Mouse (Mus musculus): ENCODE results near the gene Acvr1. TPM values are rescaled to one million over a fixed set of nuclear protein-coding genes. Genes with fewer than 3 reads are reported as not detected.
A peak's percentile ranks its signal among the peaks of the same experiment; 100 is the strongest.

The Acvr1 gene
- polyA plus RNA-seq, 1 experiment from 2014 or later = 5.1 TPM

GRCm38 (mm10) chr2:58357068-58357413 lies 209.9 kb downstream of the Acvr1 start:
- under 1% methylated on average over 7 of the region's 7 CpGs for WGBS
- H3K9ac ChIP-seq (ENCODE audit: low read depth, low read length) = peak overlapping the region; percentile 67
- no peak overlapping the region for H3K27ac ChIP-seq (ENCODE audit: low read depth, low read length)
- H3K27me3 ChIP-seq (replicated peaks; ENCODE audit: control insufficient read depth, insufficient read depth, low read length) = peaks cover 7% of the 10 kb centered on the region
- H3K36me3 ChIP-seq (ENCODE audit: control insufficient read depth, insufficient read depth, low read length) = no peaks in the 10 kb centered on the region
- peak overlapping the region; percentile 97 for H3K4me2 ChIP-seq (ENCODE audit: low read length)
- H3K4me3 ChIP-seq (ENCODE audit: low read length) = peak overlapping the region; percentile 60
- H3K4me1 ChIP-seq (ENCODE audit: control insufficient read depth, insufficient read depth, low read depth, low read length) = peaks cover 9% of the 10 kb centered on the region
- H3K9me3 ChIP-seq (ENCODE audit: control insufficient read depth, low read length) = no peaks in the 10 kb centered on the region
- peak; percentile 69; the same call in 1 of the 2 replicates for ATAC-seq

GRCm38 (mm10) chr2:58354389-58354788 lies 212.6 kb downstream of the Acvr1 start:
- H3K9me3 ChIP-seq (ENCODE audit: control insufficient read depth, low read length) = no peaks in the 10 kb centered on the region
- no peak for ATAC-seq
- WGBS = 91% methylated on average over 3 of the region's 3 CpGs
- no peak overlapping the region for H3K9ac ChIP-seq (ENCODE audit: low read depth, low read length)
- no peak overlapping the region for H3K4me2 ChIP-seq (ENCODE audit: low read length)
- H3K36me3 ChIP-seq (ENCODE audit: control insufficient read depth, insufficient read depth, low read length) = no peaks in the 10 kb centered on the region
- peaks cover 9% of the 10 kb centered on the region for H3K4me1 ChIP-seq (ENCODE audit: control insufficient read depth, insufficient read depth, low read depth, low read length)
- no peak overlapping the region for H3K4me3 ChIP-seq (ENCODE audit: low read length)
- H3K27me3 ChIP-seq (replicated peaks; ENCODE audit: control insufficient read depth, insufficient read depth, low read length) = peaks cover 7% of the 10 kb centered on the region
- H3K27ac ChIP-seq (ENCODE audit: low read depth, low read length) = no peak overlapping the region

- ATAC-seq = no peak
- no peak overlapping the region for H3K27ac ChIP-seq (ENCODE audit: low read depth, low read length)
- H3K27me3 ChIP-seq (replicated peaks; ENCODE audit: control insufficient read depth, insufficient read depth, low read length) = peaks cover 7% of the 10 kb centered on the region
- H3K36me3 ChIP-seq (ENCODE audit: control insufficient read depth, insufficient read depth, low read length) = no peaks in the 10 kb centered on the region
- H3K4me1 ChIP-seq (ENCODE audit: control insufficient read depth, insufficient read depth, low read depth, low read length) = peaks cover 8% of the 10 kb centered on the region
- H3K9ac ChIP-seq (ENCODE audit: low read depth, low read length) = no peak overlapping the region
- H3K9me3 ChIP-seq (ENCODE audit: control insufficient read depth, low read length) = no peaks in the 10 kb centered on the region
- no peak overlapping the region for H3K4me2 ChIP-seq (ENCODE audit: low read length)
- no peak overlapping the region for H3K4me3 ChIP-seq (ENCODE audit: low read length)
- WGBS = 80% methylated on average over 5 of the region's 5 CpGs
Measured at GRCm38 (mm10) chr2:58352846-58353245, 214.1 kb downstream of the Acvr1 start.

GRCm38 (mm10) chr2:58350657-58351056 lies 216.3 kb downstream of the Acvr1 start:
- H3K4me3 ChIP-seq (ENCODE audit: low read length) = no peak overlapping the region
- WGBS = 92% methylated on average over 2 of the region's 2 CpGs
- peaks cover 5% of the 10 kb centered on the region for H3K27me3 ChIP-seq (replicated peaks; ENCODE audit: control insufficient read depth, insufficient read depth, low read length)
- H3K36me3 ChIP-seq (ENCODE audit: control insufficient read depth, insufficient read depth, low read length) = no peaks in the 10 kb centered on the region
- H3K9me3 ChIP-seq (ENCODE audit: control insufficient read depth, low read length) = no peaks in the 10 kb centered on the region
- H3K27ac ChIP-seq (ENCODE audit: low read depth, low read length) = no peak overlapping the region
- ATAC-seq = no peak
- H3K4me2 ChIP-seq (ENCODE audit: low read length) = no peak overlapping the region
- no peak overlapping the region for H3K9ac ChIP-seq (ENCODE audit: low read depth, low read length)
- no peaks in the 10 kb centered on the region for H3K4me1 ChIP-seq (ENCODE audit: control insufficient read depth, insufficient read depth, low read depth, low read length)

Other genes starting within 250 kb of the Acvr1 start
- 0.54 and 0.64 TPM in 2 replicates for gene Acvr1c, start 209.3 kb downstream of the Acvr1 start, polyA plus RNA-seq (2015; fragmentation: Nextera tagmentation; extraction: Ambion mirVana)
- gene Gm17409, start 97.0 kb downstream of the Acvr1 start, polyA plus RNA-seq (2015; fragmentation: Nextera tagmentation; extraction: Ambion mirVana) = 0.16 TPM in 1 of 2 replicates, not detected in the other
- gene Upp2, start 141 bp upstream of the Acvr1 start, polyA plus RNA-seq (2015; fragmentation: Nextera tagmentation; extraction: Ambion mirVana) = 14.6 and 15.1 TPM in 2 replicates

Data from hindbrain, embryonic 16.5 days (tissue).